Comparison of ENCODE assay signal across 8 mouse cellular contexts in the genomic region with DNA sequence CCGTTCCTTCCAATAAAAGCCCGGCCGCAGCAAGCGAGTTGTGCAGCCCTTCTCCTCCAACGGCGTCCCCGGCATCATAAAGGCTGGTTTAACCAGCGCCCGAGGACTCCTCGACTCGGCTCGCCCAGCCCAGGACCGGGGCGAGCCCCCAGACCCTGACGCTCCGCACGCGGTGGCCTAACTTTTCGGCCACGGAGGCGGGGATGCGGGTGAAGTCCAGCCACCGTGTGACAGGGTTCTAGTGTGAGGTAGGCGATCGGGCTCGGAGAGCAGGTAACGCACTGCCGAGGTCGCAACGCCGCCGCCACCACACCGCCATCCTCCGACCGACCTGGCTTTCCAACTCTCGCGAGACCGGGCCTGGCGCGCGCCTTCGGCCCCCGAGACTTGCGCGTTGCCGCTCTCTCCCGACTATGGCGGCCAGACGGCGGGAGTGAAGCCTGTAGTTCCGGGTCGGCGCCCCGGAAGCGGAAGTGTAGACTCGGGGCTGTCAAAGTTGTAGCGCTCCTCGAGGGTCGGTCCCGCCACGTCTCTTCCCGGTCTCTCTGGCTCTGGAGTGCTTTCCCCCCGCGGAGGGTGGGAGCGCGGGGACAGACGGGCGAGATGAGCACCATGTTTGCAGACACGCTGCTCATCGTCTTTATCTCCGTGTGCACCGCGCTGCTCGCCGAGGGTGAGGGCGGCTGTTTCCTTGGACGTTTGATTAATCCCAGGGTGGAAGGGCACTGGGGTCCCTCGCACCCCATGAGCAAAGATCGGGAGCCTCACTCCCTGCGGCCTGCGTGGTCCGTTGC. TPM values are rescaled to one million over a fixed set of nuclear protein-coding genes. Genes with fewer than 3 reads are reported as not detected.
DNase-seq lines count a peak whose midpoint lies in the region; ATAC-seq lines count a peak whose summit lies in the region.

A gene (plus strand): TSS at position 118 of the 794 bp plus-strand sequence.

- H3K9me3 ChIP-seq in heart, embryonic 14.5 days (ENCODE audit: control insufficient read depth, low read length): no peaks in the 10 kb centered on the region
- no peaks in the 10 kb centered on the region for H3K9me3 ChIP-seq in liver, embryonic 13.5 days (replicated peaks)
- no peaks in the 10 kb centered on the region for H3K9me3 ChIP-seq in stomach, embryonic 16.5 days (replicated peaks; ENCODE audit: control insufficient read depth, low read length)

- peak within 1 kb of the TSS; percentile 99 for H3K4me3 ChIP-seq in brown adipose tissue, adult 24 weeks (ENCODE audit: insufficient read depth, low read depth, low read length)
- H3K4me3 ChIP-seq in heart, embryonic 14.5 days (ENCODE audit: control insufficient read depth in 1 of 2, insufficient read depth in 1 of 2, low read depth in 1 of 2, low read length in 2 of 2): peak within 1 kb of the TSS; percentile 71 to 74
- peak within 1 kb of the TSS; percentile 92 for H3K4me3 ChIP-seq in liver, embryonic 13.5 days (replicated peaks)
- peak within 1 kb of the TSS; percentile 94 for H3K4me3 ChIP-seq in stomach, embryonic 16.5 days (replicated peaks; ENCODE audit: low read length)

- no peaks in the 10 kb centered on the region for H3K27me3 ChIP-seq in heart, embryonic 14.5 days (ENCODE audit: control insufficient read depth, insufficient read depth, low read length)
- H3K27me3 ChIP-seq in liver, embryonic 13.5 days: peaks cover 2% of the 10 kb centered on the region; the same call in 1 of the 2 replicates
- H3K27me3 ChIP-seq in stomach, embryonic 16.5 days (ENCODE audit: control insufficient read depth, insufficient read depth, low read length): no peaks in the 10 kb centered on the region

- under 1% methylated on average over 82 of the region's 82 CpGs for WGBS in heart, embryonic 14.5 days
- under 1% methylated on average over 82 of the region's 82 CpGs for whole genome bisulfite sequencing in liver, embryonic 13.5 days (ENCODE audit: insufficient replicate concordance)
- WGBS in stomach, embryonic 16.5 days: under 1% methylated on average over 82 of the region's 82 CpGs

- H3K9ac ChIP-seq in heart, embryonic 14.5 days (ENCODE audit: low read length): peak within 1 kb of the TSS; percentile 95
- H3K9ac ChIP-seq in liver, embryonic 13.5 days: peak within 1 kb of the TSS; percentile 98
- H3K9ac ChIP-seq in stomach, embryonic 16.5 days (ENCODE audit: low read length): peak within 1 kb of the TSS; percentile 99

- peak; percentile 99 for DNase-seq in CD4-positive, CD25-positive, alpha-beta regulatory T cell, adult 2 months (ENCODE audit: low read depth, low spot score)
- peak; percentile 78 for DNase-seq in fibroblast of lung, adult 2 months (ENCODE audit: low read depth)
- peak; percentile 98 for DNase-seq in kidney, postnatal 14 days
- DNase-seq in liver, embryonic 13.5 days: peak; percentile 95
- peak; percentile 98 for DNase-seq in neural tube, embryonic 10.5 days (ENCODE audit: extremely low spot score, low spot score)

- peaks cover 3% of the 10 kb centered on the region; the same call in 1 of the 2 replicates for H3K4me1 ChIP-seq in brown adipose tissue, adult 24 weeks (ENCODE audit: control insufficient read depth, insufficient read depth, insufficient read length, low read length)
- H3K4me1 ChIP-seq in heart, embryonic 14.5 days (ENCODE audit: control insufficient read depth in 2 of 2, insufficient read depth in 2 of 2, low read length in 2 of 2): peaks cover 3 to 7% of the 10 kb centered on the region in 2 experiments; a peak in 3 of 4 replicates
- peaks cover 57% of the 10 kb centered on the region for H3K4me1 ChIP-seq in liver, embryonic 13.5 days (replicated peaks)
- peaks cover 9% of the 10 kb centered on the region; the same call in 1 of the 2 replicates for H3K4me1 ChIP-seq in stomach, embryonic 16.5 days (ENCODE audit: control insufficient read depth, insufficient read depth, low read length)

- ATAC-seq in heart, embryonic 14.5 days (ENCODE audit: insufficient number of reproducible peaks, insufficient read depth, low FRiP score, low read depth): peak; percentile 96
- peak; percentile 94 for ATAC-seq in liver, embryonic 13.5 days (ENCODE audit: low read depth)
- ATAC-seq in stomach, embryonic 16.5 days (ENCODE audit: insufficient read depth, low FRiP score): peak; percentile 95

- H3K36me3 ChIP-seq in heart, embryonic 14.5 days (ENCODE audit: control insufficient read depth, insufficient read depth, low read length): peaks cover 24% of the 10 kb centered on the region; the same call in 1 of the 2 replicates
- peaks cover 14% of the 10 kb centered on the region for H3K36me3 ChIP-seq in liver, embryonic 13.5 days
- no peaks in the 10 kb centered on the region for H3K36me3 ChIP-seq in stomach, embryonic 16.5 days (ENCODE audit: control insufficient read depth, insufficient read depth, low read length)

- peak within 1 kb of the TSS; percentile 91 for H3K27ac ChIP-seq in brown adipose tissue, adult 24 weeks (replicated peaks; ENCODE audit: low read depth, low read length)
- H3K27ac ChIP-seq in heart, embryonic 14.5 days (replicated peaks in 1 of 2; ENCODE audit: control insufficient read depth in 1 of 2, insufficient read depth in 1 of 2, low read depth in 2 of 2, low read length in 2 of 2): peak within 1 kb of the TSS; percentile 86 to 93
- H3K27ac ChIP-seq in liver, embryonic 13.5 days: peak within 1 kb of the TSS; percentile 92
- H3K27ac ChIP-seq in stomach, embryonic 16.5 days (ENCODE audit: low read length): peak within 1 kb of the TSS; percentile 93

- H3K4me2 ChIP-seq in heart, embryonic 14.5 days (ENCODE audit: low read length): peak within 1 kb of the TSS; percentile 82
- peak within 1 kb of the TSS; percentile 88 for H3K4me2 ChIP-seq in liver, embryonic 13.5 days
- H3K4me2 ChIP-seq in stomach, embryonic 16.5 days (ENCODE audit: low read depth, low read length): peak within 1 kb of the TSS; percentile 83

RNA-seq across cellular contexts. Expression of the gene that starts here (rescaled TPM):
- 172 and 174 TPM in 2 replicates for polyA plus RNA-seq in brown adipose tissue, adult 24 weeks (2012; ENCODE audit: insufficient read depth, insufficient read length, missing spikeins)
- polyA plus RNA-seq in heart, embryonic 14.5 days (2014; fragmentation: Nextera tagmentation; extraction: Ambion mirVana): 85.6 and 90.1 TPM in 2 replicates
- 69.9 and 84.5 TPM in 2 replicates for polyA plus RNA-seq in liver, embryonic 13.5 days (2015; fragmentation: Nextera tagmentation; extraction: Ambion mirVana)
- polyA plus RNA-seq in stomach, embryonic 16.5 days (2015; fragmentation: Nextera tagmentation; extraction: Ambion mirVana): 112 TPM in 2 replicates

Comparison
In these comparisons a context has a peak if more than half of its experiments do, and no peak if none do; other contexts are left out.
1. Peak in every context shown above with its lines: DNase-seq, ATAC-seq, H3K4me3 ChIP-seq and H3K27ac ChIP-seq.